Mouse (Mus musculus) brain, embryonic 14.5 days (tissue): Measurements from ENCODE around the gene Mrnip.

ENCODE experiments used
- CTCF ChIP-seq: fragments of 200-500 bp; IDR thresholded peaks from 2 replicates; pipeline ENCODE4 v1.5.1; 2012; ENCODE audit warnings: inconsistent platforms, mild to moderate bottlenecking, moderate library complexity, borderline replicate concordance; ENCODE audit not compliant: insufficient read depth, insufficient read length; ENCODE audit errors: extremely low read depth
- POLR2A ChIP-seq: fragments of 200-500 bp; IDR thresholded peaks from 2 replicates; pipeline ENCODE4 v1.6.1; 2012; ENCODE audit warnings: mild to moderate bottlenecking, inconsistent platforms, borderline replicate concordance; ENCODE audit not compliant: poor library complexity, insufficient read depth, insufficient read length, severe bottlenecking; ENCODE audit errors: extremely low read depth

DNA sequence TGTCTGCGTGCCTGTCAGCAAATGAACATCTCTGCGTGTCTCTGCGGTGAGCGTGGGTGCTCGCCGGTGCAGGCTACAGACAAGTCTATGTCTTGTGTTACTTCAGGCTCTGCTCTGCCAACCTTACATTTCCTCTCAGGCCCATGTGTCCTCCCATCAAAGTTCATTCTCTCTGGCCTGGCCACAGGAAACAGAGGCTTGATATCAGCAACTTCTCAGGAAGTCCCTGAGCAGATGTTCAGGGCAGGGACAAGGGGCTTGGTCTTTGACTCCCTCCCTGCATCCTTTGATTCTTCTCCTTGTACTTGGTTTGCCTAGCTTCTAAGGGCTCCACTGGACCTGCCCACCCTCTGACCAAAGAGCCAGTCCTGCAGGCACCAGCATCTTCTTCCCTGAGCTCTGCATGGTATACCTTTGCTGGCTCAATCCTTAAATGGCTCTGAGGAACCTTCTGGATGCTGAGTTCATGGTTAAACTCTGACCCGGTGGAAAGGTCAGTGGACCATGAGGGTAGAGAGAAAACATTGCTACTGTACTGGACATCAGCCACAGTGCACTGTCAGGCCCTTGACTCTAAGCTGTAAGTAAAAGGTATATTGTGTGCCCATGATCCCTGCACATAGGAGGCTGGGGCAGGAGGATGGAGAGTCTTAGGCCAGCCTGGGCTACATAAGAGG lies 66.1 kb downstream of the Mrnip start:
- no peak for TF ChIP-seq POLR2A
- TF ChIP-seq CTCF: no peak
